Mouse (Mus musculus) cerebellum, postnatal 36 days (tissue): ENCODE results near the gene Bcl2l13.
"Not testable (repeated sequence)": the region's sequence is repeated elsewhere in the genome, so short reads cannot be mapped to it uniquely, and the experiment has no call there.

ENCODE experiments used
- DNase-seq, 2 experiments: peaks; one replicate each; pipeline ENCODE4 v3.0.0; 2021 to 2022; ENCODE audit warnings: mixed read lengths in 2 of 2

Gene Bcl2l13

GRCm38 (mm10) chr6:120830866-120831608 is 5.0 kb upstream of the Bcl2l13 start:
- DNase-seq = no peak

GRCm38 (mm10) chr6:120832097-120832496 is 3.9 kb upstream of the Bcl2l13 start:
- DNase-seq = no peak

GRCm38 (mm10) chr6:120834766-120835321 is 1.2 kb upstream of the Bcl2l13 start:
- no peak for DNase-seq

GRCm38 (mm10) chr6:120836389-120837151 is 558 bp downstream of the Bcl2l13 start:
- no peak for DNase-seq

GRCm38 (mm10) chr6:120837152-120837530 is 1.1 kb downstream of the Bcl2l13 start:
- no peak for DNase-seq

- no peak for DNase-seq
These were observed 4.2 kb downstream of the Bcl2l13 start for GRCm38 (mm10) chr6:120840258-120840657.

GRCm38 (mm10) chr6:120841754-120842153 is 5.7 kb downstream of the Bcl2l13 start:
- no peak for DNase-seq

- DNase-seq = not testable (repeated sequence)
These were observed 14.7 kb downstream of the Bcl2l13 start for GRCm38 (mm10) chr6:120850720-120851119.

GRCm38 (mm10) chr6:120854413-120854812 is 18.4 kb downstream of the Bcl2l13 start:
- no peak for DNase-seq

GRCm38 (mm10) chr6:120858217-120858711 is 22.3 kb downstream of the Bcl2l13 start:
- DNase-seq = peak in 1 of 2 experiments; percentile 8

GRCm38 (mm10) chr6:120860079-120860478 is 24.1 kb downstream of the Bcl2l13 start:
- no peak for DNase-seq

GRCm38 (mm10) chr6:120866051-120866814 is 30.2 kb downstream of the Bcl2l13 start:
- DNase-seq = no peak

- no peak for DNase-seq
These were observed 32.8 kb downstream of the Bcl2l13 start for GRCm38 (mm10) chr6:120868824-120869223.

GRCm38 (mm10) chr6:120871286-120871685 is 35.3 kb downstream of the Bcl2l13 start:
- no peak for DNase-seq

- DNase-seq = no peak
These were observed 37.9 kb downstream of the Bcl2l13 start for GRCm38 (mm10) chr6:120873874-120874273.

- no peak for DNase-seq
These were observed 43.0 kb downstream of the Bcl2l13 start for GRCm38 (mm10) chr6:120879046-120879445.

- DNase-seq = no peak
These were observed 48.4 kb downstream of the Bcl2l13 start for GRCm38 (mm10) chr6:120884436-120884835.

GRCm38 (mm10) chr6:120886696-120887095 is 50.7 kb downstream of the Bcl2l13 start:
- DNase-seq = no peak

- no peak for DNase-seq
These were observed 58.1 kb downstream of the Bcl2l13 start for GRCm38 (mm10) chr6:120894089-120894488.

- no peak for DNase-seq
These were observed 58.5 kb downstream of the Bcl2l13 start for GRCm38 (mm10) chr6:120894524-120894923.

GRCm38 (mm10) chr6:120898188-120898833 is 62.3 kb downstream of the Bcl2l13 start:
- peak; percentile 33 to 39 for DNase-seq
